Mouse (Mus musculus): ENCODE data around the gene Mboat1.

The Mboat1 gene

GRCm38 (mm10) chr13:30136243-30136922 is at the start of gene Mboat1:
Gene Mboat1, plus strand, starts transcription at chr13:30136489.
- DNase-seq (ENCODE audit: low spot score in 2 of 2) = peak; percentile 42 to 61

- DNase-seq (ENCODE audit: low spot score in 2 of 2) = peak in 1 of 2 experiments; percentile 17
Measured at GRCm38 (mm10) chr13:30093086-30093485, 43.2 kb upstream of the Mboat1 start.

GRCm38 (mm10) chr13:30095851-30096250 is 40.4 kb upstream of the Mboat1 start:
- DNase-seq (ENCODE audit: low spot score in 2 of 2) = no peak

- no peak for DNase-seq (ENCODE audit: low spot score in 2 of 2)
Measured at GRCm38 (mm10) chr13:30096536-30096935, 39.8 kb upstream of the Mboat1 start.

GRCm38 (mm10) chr13:30109001-30109600 is 27.2 kb upstream of the Mboat1 start:
- DNase-seq (ENCODE audit: low spot score in 2 of 2) = no peak

GRCm38 (mm10) chr13:30115792-30116191 is 20.5 kb upstream of the Mboat1 start:
- no peak for DNase-seq (ENCODE audit: low spot score in 2 of 2)

GRCm38 (mm10) chr13:30136923-30137629 is 787 bp downstream of the Mboat1 start:
- no peak for DNase-seq (ENCODE audit: low spot score in 2 of 2)

- no peak for DNase-seq (ENCODE audit: low spot score in 2 of 2)
Measured at GRCm38 (mm10) chr13:30137951-30138350, 1.7 kb downstream of the Mboat1 start.

DNA sequence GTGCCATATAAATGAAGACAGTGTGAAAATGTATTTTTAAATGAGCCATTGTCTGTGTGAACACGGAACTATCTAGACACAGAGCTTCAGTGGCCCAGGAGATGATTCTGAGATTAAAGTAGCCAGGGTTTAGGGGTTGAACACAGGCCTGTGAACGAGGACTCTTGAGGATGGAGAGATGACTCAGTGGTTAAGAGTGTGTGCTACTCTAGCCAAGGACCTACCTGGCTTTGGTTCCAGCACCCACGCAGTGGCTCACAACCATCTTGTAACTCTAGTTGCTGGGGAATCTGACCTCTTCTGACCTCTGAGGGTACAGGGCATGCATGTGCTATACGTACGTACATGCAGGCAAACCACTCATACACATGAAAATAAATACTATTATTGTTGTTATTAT is 3.9 kb downstream of the Mboat1 start:
- DNase-seq (ENCODE audit: low spot score in 2 of 2) = no peak

DNA sequence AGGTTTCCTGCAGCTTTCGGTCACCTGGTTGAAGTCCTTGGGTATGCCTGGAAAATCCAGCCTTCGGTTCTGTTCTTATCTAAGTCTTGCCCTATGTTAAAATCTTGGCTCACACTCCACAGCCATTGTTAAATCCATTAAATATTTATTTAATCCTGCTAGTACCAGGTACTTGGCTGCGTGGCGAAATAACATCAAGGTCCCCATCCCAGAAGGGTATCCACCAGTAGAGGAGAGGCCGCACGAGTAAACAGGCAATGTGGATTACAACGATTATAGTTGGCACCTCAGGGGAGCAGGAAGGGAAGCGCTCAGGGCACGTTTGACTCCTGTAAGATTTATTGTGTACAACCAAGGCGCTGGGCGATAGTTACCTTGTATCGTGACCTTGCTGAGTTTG is 4.4 kb downstream of the Mboat1 start:
- no peak for DNase-seq (ENCODE audit: low spot score in 2 of 2)

- DNase-seq (ENCODE audit: low spot score in 2 of 2) = no peak
Measured at GRCm38 (mm10) chr13:30141996-30142395, 5.7 kb downstream of the Mboat1 start.

DNA sequence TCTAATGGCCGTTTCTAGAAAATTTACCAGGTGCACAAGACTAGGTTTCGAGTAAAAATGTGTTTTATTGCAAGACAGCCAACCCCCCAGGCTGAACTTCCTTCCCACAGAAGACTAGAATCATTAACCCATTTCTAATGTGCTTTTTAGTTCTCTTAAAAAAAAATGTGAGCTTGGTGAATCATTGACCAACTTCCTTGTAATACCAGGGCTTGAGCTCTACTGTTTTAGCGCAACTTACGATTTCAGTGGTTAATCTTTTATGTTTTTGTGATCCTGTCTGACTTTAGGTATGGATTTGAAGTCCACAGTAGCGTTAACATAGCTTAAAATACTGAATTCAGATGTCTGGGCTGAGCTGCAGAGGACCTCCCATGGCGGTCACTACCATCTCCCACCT is 10.2 kb downstream of the Mboat1 start:
- DNase-seq (ENCODE audit: low spot score in 2 of 2) = no peak

GRCm38 (mm10) chr13:30154264-30154663 is 18.0 kb downstream of the Mboat1 start:
- DNase-seq (ENCODE audit: low spot score in 2 of 2) = peak in 1 of 2 experiments; percentile 42

- no peak for DNase-seq (ENCODE audit: low spot score in 2 of 2)
Measured at GRCm38 (mm10) chr13:30159626-30160025, 23.3 kb downstream of the Mboat1 start.

GRCm38 (mm10) chr13:30163521-30163920 is 27.2 kb downstream of the Mboat1 start:
- no peak for DNase-seq (ENCODE audit: low spot score in 2 of 2)

GRCm38 (mm10) chr13:30166138-30167090 is 30.1 kb downstream of the Mboat1 start:
- DNase-seq (ENCODE audit: low spot score in 2 of 2) = no peak

GRCm38 (mm10) chr13:30167499-30167898 is 31.2 kb downstream of the Mboat1 start:
- DNase-seq (ENCODE audit: low spot score in 2 of 2) = no peak

DNA sequence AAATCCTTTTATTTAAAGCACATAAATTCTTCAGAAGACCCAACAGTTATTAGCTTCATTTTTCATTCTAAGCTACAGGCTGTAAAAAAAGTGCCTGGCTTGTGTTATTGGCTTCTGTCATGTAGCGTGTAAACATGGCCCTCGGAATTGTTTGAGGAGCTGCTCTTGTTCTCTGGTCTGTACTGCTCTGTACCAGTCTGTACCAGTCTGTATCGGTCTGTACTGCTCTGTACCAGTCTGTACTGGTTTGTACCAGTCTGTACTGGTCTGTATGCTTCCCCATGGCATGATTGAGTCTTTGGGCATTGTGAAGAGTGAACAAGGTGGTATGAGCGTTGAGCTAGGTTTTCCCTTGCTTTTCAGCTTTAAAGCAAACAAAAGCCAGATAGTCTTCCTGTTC is 32.5 kb downstream of the Mboat1 start:
- no peak for DNase-seq (ENCODE audit: low spot score in 2 of 2)

DNA sequence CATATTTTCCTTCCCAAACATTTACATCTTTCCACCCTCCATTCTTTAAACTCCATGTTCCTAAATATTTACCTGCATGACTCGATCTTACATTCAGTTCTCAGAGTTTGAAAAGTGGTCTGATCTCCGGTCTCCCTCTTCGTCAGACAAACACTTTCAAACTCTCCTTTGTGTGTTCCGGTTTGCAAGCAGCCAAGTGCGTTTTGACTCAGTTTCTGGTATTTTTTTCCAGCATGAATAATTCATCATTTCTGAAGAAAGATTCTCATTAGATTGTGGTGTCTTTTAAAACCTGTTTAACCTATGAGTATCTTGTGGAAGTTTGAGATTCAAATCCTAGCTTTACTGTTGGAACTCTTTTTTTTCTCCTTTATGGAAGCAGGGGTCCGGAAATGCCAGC is 33.8 kb downstream of the Mboat1 start:
- DNase-seq (ENCODE audit: low spot score in 2 of 2) = no peak

- DNase-seq (ENCODE audit: low spot score in 2 of 2) = no peak
Measured at GRCm38 (mm10) chr13:30174586-30174985, 38.3 kb downstream of the Mboat1 start.

- no peak for DNase-seq (ENCODE audit: low spot score in 2 of 2)
Measured at GRCm38 (mm10) chr13:30177356-30177755, 41.1 kb downstream of the Mboat1 start.

DNA sequence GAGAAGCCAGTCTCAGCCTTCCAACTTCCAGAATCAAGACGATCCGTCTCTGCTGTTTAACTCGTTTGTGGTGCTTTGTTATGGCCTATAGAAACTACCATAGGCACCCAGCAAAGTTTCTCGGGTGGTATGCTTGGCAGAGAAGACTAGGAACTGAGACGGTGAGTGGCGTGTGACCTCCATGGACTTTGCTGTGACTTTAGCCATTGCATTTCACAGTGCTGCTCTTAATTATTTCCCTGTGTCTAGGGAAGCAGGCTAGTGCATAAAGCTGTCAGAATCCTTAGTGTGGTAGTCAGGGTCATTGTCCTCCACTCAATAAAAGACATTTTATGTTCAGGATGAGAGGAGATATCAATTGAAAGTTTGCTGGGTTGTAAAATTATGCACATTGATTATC is 49.3 kb downstream of the Mboat1 start:
- DNase-seq (ENCODE audit: low spot score in 2 of 2) = no peak

Measured in spleen, postnatal 10 days (tissue).